In the genomic region with DNA sequence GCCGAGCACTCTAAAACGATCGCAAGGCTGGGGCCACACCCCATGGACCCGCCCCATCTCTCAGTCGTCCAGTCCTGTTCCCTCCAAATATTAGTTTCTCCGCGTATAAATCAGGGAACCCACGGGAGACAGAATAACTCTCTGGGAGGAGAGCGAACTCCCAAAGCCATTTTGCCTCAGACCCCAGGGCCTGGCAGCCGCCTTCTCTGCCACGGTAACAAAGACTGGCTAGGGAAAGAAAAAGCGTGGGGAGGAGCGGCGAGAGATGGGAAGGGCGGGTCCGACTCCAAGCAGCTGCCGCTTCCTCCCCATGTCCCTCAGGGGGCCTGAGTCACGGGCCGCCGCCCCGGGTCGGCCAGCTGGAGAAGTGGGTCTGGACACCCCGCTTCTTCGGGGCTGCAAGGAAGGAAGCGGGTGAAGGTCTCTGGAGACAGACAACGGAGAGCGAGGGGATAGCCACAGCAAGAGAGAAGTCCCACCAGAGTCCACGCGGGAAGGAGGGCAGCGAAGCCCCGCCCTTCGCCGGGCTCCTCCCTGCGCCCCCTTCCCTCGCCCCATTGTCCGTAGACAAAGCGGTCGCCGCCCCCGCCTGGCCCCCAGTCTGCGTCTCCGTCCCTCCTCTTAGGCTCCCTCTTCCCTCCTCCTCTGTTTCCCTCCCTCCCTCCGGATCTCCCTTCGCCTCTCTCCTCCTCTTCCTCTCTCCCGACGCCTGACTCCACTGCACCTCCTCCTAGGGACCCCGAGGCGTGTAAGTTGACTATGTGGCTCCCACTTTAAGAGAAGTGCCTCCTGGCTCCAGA, we compare ENCODE assay signal across 8 mouse cellular contexts. TPM values are rescaled to one million over a fixed set of nuclear protein-coding genes. Genes with fewer than 3 reads are reported as not detected.
A peak's percentile ranks its signal among the peaks of the same experiment; 100 is the strongest.
DNase-seq lines count a peak whose midpoint lies in the region; ATAC-seq and TF ChIP-seq lines count a peak whose summit lies in the region.

Gene Ppp1r18, plus strand, starts transcription at position 113 of the 800 bp plus-strand sequence.

- peaks cover 18% of the 10 kb centered on the region for H3K4me1 ChIP-seq in hindbrain, postnatal 0 days (ENCODE audit: insufficient read depth, low read length)
- peaks cover 67% of the 10 kb centered on the region for H3K4me1 ChIP-seq in liver, embryonic 15.5 days (replicated peaks)
- peaks cover 54% of the 10 kb centered on the region for H3K4me1 ChIP-seq in neural tube, embryonic 12.5 days

- peak; percentile 57 for ATAC-seq in hindbrain, postnatal 0 days
- no peak for ATAC-seq in liver, embryonic 15.5 days (ENCODE audit: insufficient read depth)
- peak; percentile 64 for ATAC-seq in neural tube, embryonic 12.5 days (ENCODE audit: low FRiP score, low read depth)

- no peaks in the 10 kb centered on the region for H3K36me3 ChIP-seq in hindbrain, postnatal 0 days (ENCODE audit: insufficient read depth, low read length)
- 0 out of 2 replicates have a peak, but pooled peaks cover 4% of the 10 kb centered on the region for H3K36me3 ChIP-seq in liver, embryonic 15.5 days (replicated peaks)
- peaks cover 7% of the 10 kb centered on the region for H3K36me3 ChIP-seq in neural tube, embryonic 12.5 days

- peak within 1 kb of the TSS; percentile 93 for H3K4me2 ChIP-seq in hindbrain, postnatal 0 days (ENCODE audit: low read depth, low read length)
- peak within 1 kb of the TSS; percentile 78 for H3K4me2 ChIP-seq in liver, embryonic 15.5 days
- peak within 1 kb of the TSS; percentile 100 for H3K4me2 ChIP-seq in neural tube, embryonic 12.5 days (replicated peaks)

- no peak for TF ChIP-seq CTCF in brain, embryonic 14.5 days (IDR thresholded peaks at IDR 0.05; ENCODE audit: borderline replicate concordance, extremely low read depth, insufficient read depth, insufficient read length)
- TF ChIP-seq CTCF in hindbrain, postnatal 0 days (IDR thresholded peaks at IDR 0.05; ENCODE audit: low read depth) = no peak

- no peaks in the 10 kb centered on the region for H3K9me3 ChIP-seq in hindbrain, postnatal 0 days (ENCODE audit: low read length)
- H3K9me3 ChIP-seq in liver, embryonic 15.5 days (replicated peaks) = no peaks in the 10 kb centered on the region
- no peaks in the 10 kb centered on the region for H3K9me3 ChIP-seq in neural tube, embryonic 12.5 days

- WGBS in hindbrain, postnatal 0 days = under 1% methylated on average over 39 of the region's 48 CpGs
- under 1% methylated on average over 48 of the region's 48 CpGs for WGBS in liver, embryonic 15.5 days (ENCODE audit: insufficient replicate concordance)
- WGBS in neural tube, embryonic 12.5 days = under 1% methylated on average over 47 of the region's 48 CpGs

- H3K27me3 ChIP-seq in hindbrain, postnatal 0 days (ENCODE audit: insufficient read depth, low read length) = no peaks in the 10 kb centered on the region
- peaks cover 75% of the 10 kb centered on the region for H3K27me3 ChIP-seq in liver, embryonic 15.5 days
- H3K27me3 ChIP-seq in neural tube, embryonic 12.5 days (replicated peaks) = no peaks in the 10 kb centered on the region

- peak within 1 kb of the TSS; percentile 84 for H3K9ac ChIP-seq in hindbrain, postnatal 0 days (replicated peaks; ENCODE audit: low read length)
- peak within 1 kb of the TSS; percentile 44 for H3K9ac ChIP-seq in liver, embryonic 15.5 days
- peak within 1 kb of the TSS; percentile 92 for H3K9ac ChIP-seq in neural tube, embryonic 12.5 days

- DNase-seq in layer of hippocampus, adult 9-11 months = peak; percentile 21
- DNase-seq in layer of hippocampus, postnatal 36 days = no peak
- DNase-seq in brain, embryonic 14.5 days (ENCODE audit: low read depth) = peak; percentile 94
- DNase-seq in gastrocnemius, postnatal 10 days = peak; percentile 81
- peak; percentile 84 for DNase-seq in hindbrain, postnatal 0 days (ENCODE audit: low spot score)
- peak; percentile 57 to 66 for DNase-seq in thymus, postnatal 36 days

- peak within 1 kb of the TSS; percentile 95 for H3K27ac ChIP-seq in hindbrain, postnatal 0 days
- peak within 1 kb of the TSS; percentile 75 for H3K27ac ChIP-seq in liver, embryonic 15.5 days (replicated peaks)
- H3K27ac ChIP-seq in neural tube, embryonic 12.5 days = peak within 1 kb of the TSS; percentile 95

- peak within 1 kb of the TSS; percentile 56 for H3K4me3 ChIP-seq in hindbrain, postnatal 0 days (ENCODE audit: low read length)
- peak within 1 kb of the TSS; percentile 58 for H3K4me3 ChIP-seq in liver, embryonic 15.5 days (replicated peaks)
- peak within 1 kb of the TSS; percentile 61 for H3K4me3 ChIP-seq in neural tube, embryonic 12.5 days

- TF ChIP-seq POLR2A in brain, embryonic 14.5 days (IDR thresholded peaks at IDR 0.05; ENCODE audit: borderline replicate concordance, extremely low read depth, insufficient read depth, insufficient read length, poor library complexity, severe bottlenecking) = peak; percentile 46; the same call in 1 of the 2 replicates

RNA-seq across cellular contexts. Expression of gene Ppp1r18, which starts in this region (rescaled TPM):
- 1 to 10 TPM; 7.4 to 9.5 TPM for total RNA-seq in layer of hippocampus, postnatal 36 days (2021)
- 46.9 and 48.9 TPM in 2 replicates for polyA plus RNA-seq in brain, embryonic 14.5 days (2012; rRNA removed)
- 10 to 100 TPM; 14.7 to 21.9 TPM for total RNA-seq in gastrocnemius, postnatal 10 days (2021)
- total RNA-seq in hindbrain, postnatal 0 days (2014; rRNA removed) = 32.0 and 34.3 TPM in 2 replicates
- polyA plus RNA-seq in hindbrain, postnatal 0 days (2015; fragmentation: Nextera tagmentation; extraction: Ambion mirVana) = 18.4 and 19.3 TPM in 2 replicates
- polyA plus RNA-seq in liver, embryonic 15.5 days (2015; fragmentation: Nextera tagmentation; extraction: Ambion mirVana) = 12.4 and 12.8 TPM in 2 replicates
- 34.6 and 35.1 TPM in 2 replicates for polyA plus RNA-seq in neural tube, embryonic 12.5 days (2016; fragmentation: Nextera tagmentation; extraction: Ambion mirVana)

Comparison
In these comparisons a context has a peak if more than half of its experiments do, and no peak if none do; other contexts are left out.
1. DNase-seq: peak in layer of hippocampus, adult 9-11 months (single experiment), brain, embryonic 14.5 days (single experiment), gastrocnemius, postnatal 10 days (single experiment), hindbrain, postnatal 0 days (single experiment) and thymus, postnatal 36 days (2 of 2); none in layer of hippocampus, postnatal 36 days (0 of 2).
2. Peak in every context shown above with its lines, with median percentiles within 50 percentile points of each other: H3K27ac ChIP-seq, H3K4me2 ChIP-seq, H3K4me3 ChIP-seq and H3K9ac ChIP-seq.